Mouse (Mus musculus) cerebral cortex, adult 2 months (tissue): ENCODE measurements around the gene Adam1b.

Experiments used
- WGBS: fragments of 180-500 bp; shearing (Covaris S2); methylation state at CpG from one replicate; pipeline ENCODE4 v1.1.7; 2018; 5-methylcytosine and 5-hydroxymethylcytosine counted together

Gene Adam1b

DNA sequence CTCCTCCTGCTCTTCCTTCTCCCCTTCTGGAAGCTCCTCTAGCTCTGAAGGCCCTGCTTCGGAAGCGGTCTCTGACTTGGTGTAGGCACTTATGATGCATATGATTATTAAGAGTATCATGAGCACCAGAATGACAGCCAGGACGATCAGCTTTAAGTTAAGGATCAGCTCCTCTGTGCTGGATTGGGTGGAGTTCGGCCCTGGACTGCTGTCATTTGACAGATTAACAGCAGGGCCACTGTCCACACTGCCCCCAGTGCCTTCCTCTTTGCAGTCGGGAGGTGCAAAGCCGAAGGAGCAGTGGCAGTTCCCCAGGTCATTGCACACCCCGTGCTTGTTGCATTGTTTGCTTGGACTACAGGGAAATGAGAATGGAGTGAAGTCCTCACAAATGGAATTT lies 2.5 kb downstream of the Adam1b start:
- 74% methylated on average over 7 of the region's 7 CpGs for WGBS

DNA sequence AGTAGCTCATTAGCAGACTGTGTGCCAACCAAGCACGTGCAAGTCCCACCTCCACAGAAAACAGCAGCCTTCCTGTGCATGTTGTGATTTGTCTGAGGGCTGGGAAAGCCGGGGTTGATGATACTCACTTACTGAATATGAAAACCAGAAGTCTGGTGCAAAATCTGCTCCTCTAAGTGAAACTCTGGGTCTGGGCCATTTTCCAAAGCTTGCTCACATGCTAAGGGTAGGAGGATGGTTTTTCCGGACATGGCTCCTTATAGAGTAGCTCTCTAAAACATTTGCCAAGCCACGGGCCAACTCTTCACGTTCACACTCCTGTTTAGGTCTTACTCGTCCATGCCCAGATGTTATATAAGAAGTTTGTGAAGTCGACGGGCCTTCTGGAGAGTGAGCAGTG lies 9.9 kb downstream of the Adam1b start:
- 45% methylated on average over 8 of the region's 8 CpGs for WGBS

GRCm38 (mm10) chr5:121484801-121485200 lies 18.4 kb downstream of the Adam1b start:
- WGBS = 91% methylated on average over 5 of the region's 5 CpGs

DNA sequence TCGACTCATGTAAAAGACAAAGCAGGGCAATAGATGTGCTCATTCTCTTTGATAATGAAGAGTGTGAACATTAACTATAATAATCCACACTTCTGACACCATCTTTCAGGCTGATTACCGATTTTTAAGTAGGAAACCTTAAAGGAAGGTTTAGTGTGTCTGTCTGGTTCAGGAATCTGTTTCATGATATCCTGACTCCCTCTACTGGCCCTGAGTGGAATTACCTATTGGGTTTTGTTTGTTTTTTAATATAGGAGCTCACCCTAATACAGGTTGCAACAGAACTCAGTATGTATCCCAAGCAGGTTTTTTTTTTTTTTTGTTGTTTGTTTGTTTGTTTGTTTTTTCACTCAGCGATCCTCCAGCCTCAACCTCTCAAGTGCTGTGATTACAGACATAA lies 25.6 kb downstream of the Adam1b start:
- WGBS = 28% methylated on average over 3 of the region's 3 CpGs

- WGBS = 89% methylated on average over 1 of the region's 1 CpGs
Observed at GRCm38 (mm10) chr5:121476040-121476439, 27.2 kb downstream of the Adam1b start.

DNA sequence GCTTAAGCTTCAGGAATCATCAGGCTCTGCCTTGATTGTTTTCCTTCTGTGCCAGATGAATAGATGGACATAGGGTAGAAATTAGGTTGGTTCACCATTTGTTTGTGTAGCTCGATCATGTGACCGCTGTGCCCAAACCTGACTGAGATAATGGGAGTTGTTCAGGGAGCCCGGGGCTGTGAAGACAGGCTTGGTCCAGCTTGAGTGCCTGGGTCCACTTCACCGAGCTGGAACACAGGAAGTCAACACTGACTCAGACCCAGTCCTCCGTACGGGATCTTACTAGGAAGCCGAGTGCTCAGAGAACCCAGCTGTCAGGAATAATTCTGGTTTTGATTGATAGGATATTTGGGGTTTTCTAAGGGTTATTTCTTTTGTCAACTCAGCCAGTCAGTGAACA lies 28.6 kb downstream of the Adam1b start:
- 77% methylated on average over 7 of the region's 7 CpGs for WGBS

DNA sequence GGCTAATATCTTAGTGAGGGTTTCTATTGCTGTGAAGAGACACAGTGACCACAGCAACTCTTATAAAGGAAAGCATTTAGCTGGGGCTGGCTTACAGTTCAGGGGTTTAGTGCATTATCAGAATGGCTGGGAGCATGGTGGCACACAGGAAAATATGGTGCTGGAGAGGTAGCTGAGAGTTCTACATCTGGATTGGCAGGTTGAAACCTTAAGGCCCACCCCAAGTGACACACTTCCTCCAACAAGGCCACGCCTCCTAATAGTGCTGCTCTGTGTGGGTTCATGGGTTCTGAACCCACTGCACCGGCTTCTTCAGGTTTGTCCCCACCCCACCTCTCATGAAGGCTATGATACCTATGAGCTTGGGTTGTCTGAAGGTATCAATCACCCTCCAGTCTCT lies 30.8 kb downstream of the Adam1b start:
- 88% methylated on average over 2 of the region's 2 CpGs for WGBS

DNA sequence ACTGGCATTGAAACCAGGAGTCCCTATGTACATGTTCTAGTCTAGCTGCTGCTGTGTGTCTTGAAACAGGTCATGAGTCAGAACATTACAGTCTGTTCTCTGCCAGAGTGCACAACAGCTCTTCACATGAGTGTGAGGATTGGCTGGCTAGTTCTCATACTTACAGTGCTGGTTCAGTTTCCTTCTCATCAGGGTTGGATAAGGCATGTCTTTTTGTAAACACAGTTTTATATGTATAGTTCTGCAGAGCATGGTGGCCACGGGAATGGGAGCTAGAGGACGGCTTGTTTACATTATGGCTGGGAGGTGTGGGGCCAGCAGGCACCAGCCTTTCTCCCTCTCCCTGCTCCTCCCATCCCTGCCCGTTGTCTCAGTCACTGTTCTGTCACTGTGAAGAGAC lies 33.7 kb downstream of the Adam1b start:
- WGBS = 62% methylated on average over 3 of the region's 3 CpGs

- WGBS = 78% methylated on average over 5 of the region's 5 CpGs
Observed at GRCm38 (mm10) chr5:121463601-121464250, 39.5 kb downstream of the Adam1b start.

GRCm38 (mm10) chr5:121462967-121463366 lies 40.3 kb downstream of the Adam1b start:
- 83% methylated on average over 5 of the region's 5 CpGs for WGBS

- WGBS = 41% methylated on average over 1 of the region's 1 CpGs
Observed at GRCm38 (mm10) chr5:121462171-121462502, 41.1 kb downstream of the Adam1b start.

DNA sequence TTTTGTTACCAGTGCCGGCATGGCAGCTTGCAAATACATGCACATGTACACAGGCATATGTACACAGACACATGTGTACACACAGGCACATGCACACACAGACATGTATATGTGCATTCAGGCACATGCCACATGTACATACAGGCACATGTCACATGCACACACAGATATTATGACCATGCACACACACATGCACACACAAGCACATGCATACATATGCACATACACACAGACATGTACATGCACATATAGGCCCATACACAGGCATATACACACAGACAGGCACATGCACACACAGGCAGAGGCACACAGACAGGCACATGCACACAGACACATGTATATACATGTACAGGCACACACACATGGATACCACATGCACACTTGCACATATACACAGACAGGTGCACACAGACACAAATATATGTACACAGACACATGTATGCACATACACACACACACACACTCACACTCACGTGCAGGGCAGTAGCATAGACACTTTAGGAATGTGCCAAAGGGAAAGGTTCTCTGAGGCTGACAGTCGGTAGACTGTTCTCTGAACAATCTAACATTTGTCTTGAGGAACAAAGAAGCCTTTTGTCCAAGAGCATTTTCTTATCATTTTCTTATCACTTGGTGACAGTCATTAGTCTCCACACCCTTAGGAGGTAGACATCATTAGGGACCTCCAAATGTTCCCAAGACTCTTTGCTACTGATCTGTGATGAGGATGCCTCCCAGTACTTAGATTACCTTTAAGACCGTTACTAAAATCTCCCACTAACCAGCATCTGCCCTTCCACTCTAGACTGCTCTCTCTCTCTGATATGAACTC lies 41.7 kb downstream of the Adam1b start:
- 71% methylated on average over 4 of the region's 4 CpGs for WGBS

DNA sequence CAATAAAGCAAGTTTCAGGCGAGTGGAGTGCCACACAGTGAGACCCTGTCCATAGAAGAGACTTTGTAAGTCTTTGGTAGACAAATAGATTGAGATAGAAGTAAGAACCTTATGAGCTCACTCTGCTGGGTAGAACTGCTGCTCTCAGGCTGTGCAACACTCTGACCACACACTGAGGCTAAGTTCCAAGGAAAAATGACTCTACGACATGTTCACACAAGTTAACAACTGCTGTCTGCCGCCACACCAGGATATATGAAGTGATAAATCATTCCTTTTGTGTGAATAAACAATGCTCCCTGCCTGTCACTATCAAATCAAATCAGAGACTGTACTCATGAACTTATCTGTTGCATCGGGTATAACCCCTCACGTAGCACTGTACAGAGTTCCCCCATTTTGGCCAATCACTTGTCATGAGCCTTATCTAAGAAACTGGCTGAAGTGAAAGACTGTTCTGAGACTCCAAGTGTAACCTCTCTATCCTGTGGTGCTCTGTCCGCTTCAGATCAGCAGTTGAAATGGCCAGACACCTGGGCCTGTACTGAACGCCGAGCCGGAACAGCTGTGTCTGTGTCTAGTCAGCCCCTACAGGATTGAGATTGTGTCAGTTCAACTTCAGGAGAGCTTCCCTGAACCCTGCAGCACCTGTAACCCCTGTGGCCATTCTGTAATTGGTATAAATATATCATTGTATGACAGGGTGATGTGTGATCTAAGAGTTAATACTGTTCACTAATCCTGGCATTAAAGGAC lies 47.5 kb downstream of the Adam1b start:
- 79% methylated on average over 9 of the region's 9 CpGs for WGBS

DNA sequence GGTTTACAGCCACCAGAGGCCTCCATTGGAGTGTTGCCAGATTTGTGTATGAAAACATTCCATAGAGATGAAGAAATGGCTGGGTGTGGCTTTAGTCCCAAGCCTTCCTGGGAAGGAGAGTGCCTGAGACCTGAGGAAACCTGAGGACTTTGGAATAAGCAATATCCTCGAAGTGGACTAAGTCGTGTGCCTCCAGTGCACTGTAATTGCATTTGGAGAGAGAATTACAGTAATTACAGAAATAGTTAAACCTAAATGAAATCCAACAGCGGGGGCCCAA lies 48.8 kb downstream of the Adam1b start:
- 90% methylated on average over 3 of the region's 3 CpGs for WGBS

GRCm38 (mm10) chr5:121453743-121454502 lies 49.3 kb downstream of the Adam1b start:
- 85% methylated on average over 13 of the region's 13 CpGs for WGBS

DNA sequence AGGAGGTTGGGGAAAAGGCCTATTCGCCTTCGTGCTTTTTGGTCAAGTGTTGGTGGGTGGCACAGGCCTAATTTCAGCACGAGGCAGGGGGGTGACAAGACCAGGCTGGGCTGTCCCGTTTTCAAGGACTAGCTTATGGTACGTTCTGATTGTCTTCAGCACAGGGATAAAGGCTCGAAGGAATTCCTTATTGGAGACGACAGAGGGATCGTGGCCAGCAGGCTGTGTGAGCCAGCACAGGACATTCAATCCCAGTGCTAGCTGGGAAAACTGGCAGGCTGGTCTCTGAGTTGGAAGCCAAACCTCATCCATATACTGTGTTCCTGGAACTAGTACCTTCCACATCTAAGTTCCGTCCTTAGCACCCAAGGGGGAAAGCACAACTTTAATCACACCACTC lies 50.3 kb downstream of the Adam1b start:
- WGBS = 2% methylated on average over 9 of the region's 9 CpGs

- under 1% methylated on average over 88 of the region's 97 CpGs for WGBS
Observed at GRCm38 (mm10) chr5:121452026-121452869, 51.0 kb downstream of the Adam1b start, which contains the start of gene Erp29. Erp29 (minus strand) TSS chr5:121452506.

GRCm38 (mm10) chr5:121451644-121452025 lies 51.6 kb downstream of the Adam1b start, which contains the start of gene Tmem116:
Tmem116 (plus strand) TSS chr5:121451893.
- under 1% methylated on average over 17 of the region's 17 CpGs for WGBS

DNA sequence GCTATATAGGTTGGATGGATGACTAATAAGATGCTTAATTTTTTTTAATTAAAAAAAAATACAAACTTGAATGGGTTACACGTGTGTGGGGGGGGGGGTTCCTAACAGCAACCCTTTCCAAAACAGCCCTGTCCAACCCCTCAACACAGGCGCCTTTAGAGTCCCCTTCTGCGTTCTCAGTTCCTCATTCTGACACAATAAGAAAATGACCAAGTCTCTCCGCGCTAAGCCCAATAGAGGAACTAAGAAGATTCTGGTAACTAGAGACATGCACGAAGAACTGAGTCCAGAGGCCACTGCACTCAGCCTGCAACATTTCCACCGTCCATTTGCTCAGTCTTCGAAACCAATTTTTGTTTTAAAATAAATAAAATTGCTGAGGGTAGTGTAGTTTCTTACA lies 52.0 kb downstream of the Adam1b start:
- 11% methylated on average over 8 of the region's 8 CpGs for WGBS

- 64% methylated on average over 9 of the region's 9 CpGs for WGBS
Observed at GRCm38 (mm10) chr5:121450476-121450875, 52.8 kb downstream of the Adam1b start.
